17 mouse cellular contexts compared by ENCODE assay signal in the genomic region with DNA sequence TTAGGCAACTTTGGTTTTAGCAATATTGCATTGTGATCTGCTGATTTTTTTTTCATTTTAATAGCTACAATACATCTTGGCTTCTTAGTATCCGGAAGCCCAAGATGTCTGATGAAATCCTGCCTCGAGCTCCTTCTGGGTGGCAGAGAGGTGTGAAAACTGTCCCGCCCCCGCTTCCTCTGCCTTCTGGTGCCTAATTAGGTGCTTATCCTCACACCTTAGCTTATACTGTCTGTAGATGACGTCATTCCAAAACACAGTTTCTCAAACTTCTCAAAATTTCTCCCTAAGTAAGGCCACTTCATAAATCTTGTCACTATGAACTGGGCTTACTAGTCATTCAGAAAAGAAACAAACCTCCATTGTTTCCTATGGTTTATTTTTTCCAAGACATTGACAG.
DNase-seq lines count a peak whose midpoint lies in the region; ATAC-seq lines count a peak whose summit lies in the region.
"Had no signal": no experiment of that assay in that cellular context is flagged by ENCODE, and none has a peak within 500 bp of the region (broad histone marks: within the 10 kb centered on the region; RNA-seq: fewer than 3 reads in every experiment).

No protein-coding gene starts in this region.

- no peak overlapping the region for H3K27ac ChIP-seq in forebrain, embryonic 13.5 days
- H3K27ac ChIP-seq in forebrain, embryonic 12.5 days: no peak overlapping the region
- no peak overlapping the region for H3K27ac ChIP-seq in limb, embryonic 11.5 days (replicated peaks; ENCODE audit: low read depth, low read length)
- H3K27ac ChIP-seq in limb, embryonic 10.5 days: no peak overlapping the region
- H3K27ac ChIP-seq: hindbrain, embryonic 10.5 days; liver, embryonic 14.5 days; neural tube, embryonic 13.5 days; stomach, postnatal 0 days had no signal

- H3K4me3 ChIP-seq in forebrain, embryonic 13.5 days: no peak overlapping the region
- no peak overlapping the region for H3K4me3 ChIP-seq in forebrain, embryonic 12.5 days (replicated peaks)
- no peak overlapping the region for H3K4me3 ChIP-seq in limb, embryonic 11.5 days (ENCODE audit: low read depth, low read length)
- H3K4me3 ChIP-seq in limb, embryonic 10.5 days: no peak overlapping the region
- H3K4me3 ChIP-seq: hindbrain, embryonic 10.5 days; neural tube, embryonic 13.5 days had no signal

- DNase-seq in limb, embryonic 11.5 days (ENCODE audit: low spot score): peak; percentile 46
- no peak for DNase-seq in limb, embryonic 10.5 days (ENCODE audit: low spot score)
- peak; percentile 27 to 65 for DNase-seq in left cerebral cortex, postnatal 25 days (ENCODE audit: low spot score in 2 of 2)
- DNase-seq in telencephalon, adult 2 months (ENCODE audit: low read depth, low spot score): peak; percentile 46
- no peak for DNase-seq in heart, adult 18-20 months
- DNase-seq: adrenal gland, postnatal 36 days; cerebellum, postnatal 14 days; thymus, postnatal 36 days had no signal

- H3K36me3 ChIP-seq in forebrain, embryonic 13.5 days (ENCODE audit: poor library complexity, severe bottlenecking): no peaks in the 10 kb centered on the region
- no peaks in the 10 kb centered on the region for H3K36me3 ChIP-seq in forebrain, embryonic 12.5 days (replicated peaks)
- H3K36me3 ChIP-seq in limb, embryonic 11.5 days (ENCODE audit: control insufficient read depth, insufficient read depth, low read length): no peaks in the 10 kb centered on the region
- no peaks in the 10 kb centered on the region for H3K36me3 ChIP-seq in limb, embryonic 10.5 days
- H3K36me3 ChIP-seq: hindbrain, embryonic 10.5 days; neural tube, embryonic 13.5 days had no signal

- H3K9ac ChIP-seq in forebrain, embryonic 13.5 days: no peak overlapping the region
- no peak overlapping the region for H3K9ac ChIP-seq in forebrain, embryonic 12.5 days
- no peak overlapping the region for H3K9ac ChIP-seq in limb, embryonic 11.5 days (ENCODE audit: low read length)
- H3K9ac ChIP-seq: liver, embryonic 14.5 days; neural tube, embryonic 13.5 days had no signal

- intact Hi-C loops in left cerebral cortex, postnatal 25 days (cut with DNase I): no loop called here

- H3K4me2 ChIP-seq in forebrain, embryonic 13.5 days: no peak overlapping the region
- H3K4me2 ChIP-seq in forebrain, embryonic 12.5 days: no peak overlapping the region
- H3K4me2 ChIP-seq in limb, embryonic 11.5 days (ENCODE audit: low read depth, severe bottlenecking): no peak overlapping the region
- H3K4me2 ChIP-seq: neural tube, embryonic 13.5 days had no signal

- no peaks in the 10 kb centered on the region for H3K27me3 ChIP-seq in forebrain, embryonic 13.5 days
- no peaks in the 10 kb centered on the region for H3K27me3 ChIP-seq in forebrain, embryonic 12.5 days
- no peaks in the 10 kb centered on the region for H3K27me3 ChIP-seq in limb, embryonic 11.5 days (ENCODE audit: control insufficient read depth, insufficient read depth, low read length)
- no peaks in the 10 kb centered on the region for H3K27me3 ChIP-seq in limb, embryonic 10.5 days (ENCODE audit: low read depth, poor library complexity, severe bottlenecking)
- H3K27me3 ChIP-seq: neural tube, embryonic 13.5 days had no signal

- H3K9me3 ChIP-seq in forebrain, embryonic 13.5 days (replicated peaks): no peaks in the 10 kb centered on the region
- no peaks in the 10 kb centered on the region for H3K9me3 ChIP-seq in forebrain, embryonic 12.5 days
- H3K9me3 ChIP-seq in limb, embryonic 11.5 days (ENCODE audit: control insufficient read depth, low read length): no peaks in the 10 kb centered on the region
- H3K9me3 ChIP-seq in limb, embryonic 10.5 days (replicated peaks): no peaks in the 10 kb centered on the region
- H3K9me3 ChIP-seq: hindbrain, embryonic 10.5 days; neural tube, embryonic 13.5 days had no signal

- H3K4me1 ChIP-seq in forebrain, embryonic 13.5 days: no peaks in the 10 kb centered on the region
- no peaks in the 10 kb centered on the region for H3K4me1 ChIP-seq in forebrain, embryonic 12.5 days
- no peaks in the 10 kb centered on the region for H3K4me1 ChIP-seq in limb, embryonic 11.5 days (ENCODE audit: control insufficient read depth, insufficient read depth, low read length)
- peaks cover 14% of the 10 kb centered on the region for H3K4me1 ChIP-seq in limb, embryonic 10.5 days
- H3K4me1 ChIP-seq: hindbrain, embryonic 10.5 days; neural tube, embryonic 13.5 days had no signal

- whole genome bisulfite sequencing in forebrain, embryonic 13.5 days: 66% methylated on average over 5 of the region's 5 CpGs
- 72% methylated on average over 5 of the region's 5 CpGs for WGBS in forebrain, embryonic 12.5 days
- 23% methylated on average over 5 of the region's 5 CpGs for WGBS in limb, embryonic 11.5 days
- WGBS in limb, embryonic 10.5 days: 31% methylated on average over 5 of the region's 5 CpGs

- ATAC-seq in forebrain, embryonic 13.5 days: peak; percentile 84
- no peak; the same call in 1 of the 2 replicates for ATAC-seq in forebrain, embryonic 12.5 days (ENCODE audit: low FRiP score)
- peak; percentile 65; the same call in 1 of the 2 replicates for ATAC-seq in limb, embryonic 11.5 days (ENCODE audit: insufficient number of reproducible peaks, low FRiP score, low TSS enrichment, low read depth)
- ATAC-seq in megakaryocyte-erythroid progenitor cell, adult 5-6 weeks (replicated peaks; ENCODE audit: low FRiP score, low TSS enrichment, poor library complexity, severe bottlenecking): no peak
- ATAC-seq: activated CD4-positive, CD25-positive, alpha-beta regulatory T cell, adult 4 months; lung, postnatal 0 days had no signal

Comparison
In these comparisons a context has a peak if more than half of its experiments do, and no peak if none do; other contexts are left out.
1. ATAC-seq: peak in forebrain, embryonic 13.5 days (single experiment) and limb, embryonic 11.5 days (single experiment); none in forebrain, embryonic 12.5 days (single experiment) and megakaryocyte-erythroid progenitor cell, adult 5-6 weeks (single experiment).
2. DNase-seq: peak in limb, embryonic 11.5 days (single experiment), left cerebral cortex, postnatal 25 days (2 of 2) and telencephalon, adult 2 months (single experiment); none in limb, embryonic 10.5 days (single experiment) and heart, adult 18-20 months (0 of 2).